Mouse (Mus musculus) CH12.LX (cell line): ENCODE results near the gene Tent5c. TPM values are rescaled to one million over a fixed set of nuclear protein-coding genes. Genes with fewer than 3 reads are reported as not detected.

Experiments used
- DNase-seq: peaks from one replicate; pipeline ENCODE4 v3.0.0-alpha.2; 2013; ENCODE audit errors: extremely low read depth
- H3K27ac ChIP-seq: 2 replicates; pipeline ENCODE4 v1.5.1; 2012; ENCODE audit warnings: low read depth, mild to moderate bottlenecking, control low read depth, moderate library complexity; ENCODE audit not compliant: insufficient read depth
- H3K27me3 ChIP-seq: replicated peaks from 2 replicates; pipeline ENCODE3; 2012; ENCODE audit warnings: inconsistent platforms
- H3K36me3 ChIP-seq, 2 experiments: replicated peaks in 1 of 2; 2 replicates each; pipeline versions ENCODE3 to v1.6.1; 2012; ENCODE audit warnings: inconsistent platforms in 1 of 2, low read length in 1 of 2, mild to moderate bottlenecking in 1 of 2, mixed read lengths in 1 of 2, moderate library complexity in 1 of 2; ENCODE audit not compliant: control insufficient read depth in 1 of 2, insufficient read depth in 1 of 2
- H3K4me1 ChIP-seq, 2 experiments: 2 replicates each; pipeline ENCODE4 v1.6.1; 2012; ENCODE audit warnings: inconsistent platforms in 1 of 2, moderate library complexity in 1 of 2; ENCODE audit not compliant: insufficient read depth in 2 of 2, control insufficient read depth in 1 of 2
- H3K4me2 ChIP-seq: 2 replicates; pipeline ENCODE4 v1.6.1; 2012; ENCODE audit warnings: low read depth, mild to moderate bottlenecking, control low read depth; ENCODE audit not compliant: poor library complexity, insufficient read depth, severe bottlenecking
- H3K4me3 ChIP-seq, 3 experiments: fragments of 150-350 bp in 1 of 3; sonication (generic) in 1 of 3; replicated peaks in 1 of 3; 2 replicates each; pipeline versions ENCODE3 to v1.5.1; 2011 to 2012; ENCODE audit warnings: low read depth in 2 of 3, low read length in 2 of 3, mild to moderate bottlenecking in 2 of 3, moderate library complexity in 2 of 3, control low read depth in 1 of 3, improper control_type of control experiment in 1 of 3, inconsistent platforms in 1 of 3, mixed read lengths in 1 of 3; ENCODE audit not compliant: poor library complexity in 1 of 3
- H3K79me2 ChIP-seq: replicated peaks from 2 replicates; pipeline ENCODE4 v1.6.1; 2012; ENCODE audit warnings: mild to moderate bottlenecking, moderate library complexity; ENCODE audit not compliant: control insufficient read depth, poor library complexity, insufficient read depth, severe bottlenecking; ENCODE audit errors: extremely low read depth
- H3K9ac ChIP-seq: 2 replicates; pipeline ENCODE4 v1.6.1; 2012; ENCODE audit warnings: low read depth, mild to moderate bottlenecking, control low read depth, moderate library complexity; ENCODE audit not compliant: insufficient read depth
- H3K9me3 ChIP-seq: replicated peaks from 2 replicates; pipeline ENCODE3; 2012; ENCODE audit warnings: low read length, inconsistent platforms, mixed read lengths
- BHLHE40 ChIP-seq: IDR thresholded peaks from 2 replicates; pipeline ENCODE4 v1.6.1; 2011; ENCODE audit warnings: mild to moderate bottlenecking, low read depth, low read length, improper control_type of control experiment
- CHD1 ChIP-seq: IDR thresholded peaks from 2 replicates; pipeline ENCODE4 v1.6.1; 2012; ENCODE audit warnings: low read depth, low read length, improper control_type of control experiment, inconsistent platforms
- CHD2 ChIP-seq: IDR thresholded peaks from 2 replicates; pipeline ENCODE4 v1.6.1; 2011; ENCODE audit warnings: low read length, improper control_type of control experiment
- CTCF ChIP-seq, 2 experiments: IDR thresholded peaks in 1 of 2; conservative IDR thresholded peaks in 1 of 2; 2 replicates each; pipeline ENCODE4 v1.5.1; 2011 to 2012; ENCODE audit warnings: low read depth in 2 of 2, low read length in 2 of 2, improper control_type of control experiment in 1 of 2, inconsistent platforms in 1 of 2, mild to moderate bottlenecking in 1 of 2, moderate library complexity in 1 of 2
- ELF1 ChIP-seq: IDR thresholded peaks from 2 replicates; pipeline ENCODE4 v1.6.1; 2014; ENCODE audit warnings: low read depth, mild to moderate bottlenecking, inconsistent platforms, low read length, improper control_type of control experiment
- EP300 ChIP-seq: IDR thresholded peaks from 2 replicates; pipeline ENCODE4 v1.6.1; 2011; ENCODE audit warnings: low read length, improper control_type of control experiment
- ETS1 ChIP-seq: conservative IDR thresholded peaks from 2 replicates; pipeline ENCODE4 v1.6.1; 2012; ENCODE audit warnings: low read depth, mild to moderate bottlenecking, inconsistent platforms, low read length, improper control_type of control experiment, moderate library complexity
- GABPA ChIP-seq: IDR thresholded peaks from 2 replicates; pipeline ENCODE4 v1.6.1; 2012; ENCODE audit warnings: low read depth, low read length, improper control_type of control experiment, inconsistent platforms; ENCODE audit not compliant: insufficient replicate concordance
- HCFC1 ChIP-seq: IDR thresholded peaks from 2 replicates; pipeline ENCODE4 v1.6.1; 2012; ENCODE audit warnings: low read depth, mild to moderate bottlenecking, inconsistent platforms, low read length, improper control_type of control experiment
- IRF4 ChIP-seq: IDR thresholded peaks from 2 replicates; pipeline ENCODE4 v1.6.1; 2014; ENCODE audit warnings: low read depth, mild to moderate bottlenecking, inconsistent platforms, low read length, improper control_type of control experiment
- JUN ChIP-seq: IDR thresholded peaks from 2 replicates; pipeline ENCODE4 v1.6.1; 2011; ENCODE audit warnings: low read depth, mild to moderate bottlenecking, low read length, improper control_type of control experiment, moderate library complexity; ENCODE audit not compliant: insufficient read depth
- JUND ChIP-seq: conservative IDR thresholded peaks from 2 replicates; pipeline ENCODE4 v1.6.1; 2011; ENCODE audit warnings: low read depth, low read length, improper control_type of control experiment
- KAT2A ChIP-seq: IDR thresholded peaks from 2 replicates; pipeline ENCODE4 v1.6.1; 2012; ENCODE audit warnings: low read length, improper control_type of control experiment, inconsistent platforms; ENCODE audit not compliant: insufficient replicate concordance
- MAFK ChIP-seq: IDR thresholded peaks from 2 replicates; pipeline ENCODE4 v1.6.1; 2011; ENCODE audit warnings: low read length, improper control_type of control experiment; ENCODE audit not compliant: insufficient replicate concordance
- MAX ChIP-seq: IDR thresholded peaks from 2 replicates; pipeline ENCODE4 v1.6.1; 2011; ENCODE audit warnings: low read length, improper control_type of control experiment
- MAZ ChIP-seq: IDR thresholded peaks from 2 replicates; pipeline ENCODE4 v1.6.1; 2012; ENCODE audit warnings: low read depth, mild to moderate bottlenecking, inconsistent platforms, low read length, improper control_type of control experiment, moderate library complexity
- MEF2A ChIP-seq: IDR thresholded peaks from 2 replicates; pipeline ENCODE4 v1.6.1; 2014; ENCODE audit warnings: low read depth, mild to moderate bottlenecking, inconsistent platforms, low read length, improper control_type of control experiment, borderline replicate concordance
- MXI1 ChIP-seq: IDR thresholded peaks from 2 replicates; pipeline ENCODE4 v1.6.1; 2011; ENCODE audit warnings: mild to moderate bottlenecking, low read depth, low read length, improper control_type of control experiment
- MYC ChIP-seq: IDR thresholded peaks from 2 replicates; pipeline ENCODE4 v1.6.1; 2011; ENCODE audit warnings: low read depth, mild to moderate bottlenecking, improper control_type of control experiment, low read length
- NELFE ChIP-seq: IDR thresholded peaks from 2 replicates; pipeline ENCODE4 v1.6.1; 2011; ENCODE audit warnings: low read depth, low read length, improper control_type of control experiment
- PAX5 ChIP-seq: IDR thresholded peaks from 2 replicates; pipeline ENCODE4 v1.6.1; 2012; ENCODE audit warnings: low read length, inconsistent platforms, mixed read lengths
- POLR2AphosphoS2 ChIP-seq: IDR thresholded peaks from 2 replicates; pipeline ENCODE4 v1.6.1; 2011; ENCODE audit warnings: low read depth, low read length, improper control_type of control experiment
- RCOR1 ChIP-seq: conservative IDR thresholded peaks from 2 replicates; pipeline ENCODE4 v1.6.1; 2012; ENCODE audit warnings: low read depth, mild to moderate bottlenecking, inconsistent platforms, low read length, improper control_type of control experiment
- SMC3 ChIP-seq: IDR thresholded peaks from 2 replicates; pipeline ENCODE4 v1.6.1; 2011; ENCODE audit warnings: low read depth, low read length, improper control_type of control experiment
- TBP ChIP-seq: conservative IDR thresholded peaks from 2 replicates; pipeline ENCODE4 v1.6.1; 2011; ENCODE audit warnings: low read depth, low read length, improper control_type of control experiment
- TCF12 ChIP-seq: IDR thresholded peaks from 2 replicates; pipeline ENCODE4 v1.6.1; 2014; ENCODE audit warnings: low read depth, mild to moderate bottlenecking, inconsistent platforms, low read length, improper control_type of control experiment
- UBTF ChIP-seq: IDR thresholded peaks from 2 replicates; pipeline ENCODE4 v1.6.1; 2012; ENCODE audit warnings: low read depth, mild to moderate bottlenecking, inconsistent platforms, low read length, improper control_type of control experiment, moderate library complexity
- USF1 ChIP-seq: IDR thresholded peaks from 2 replicates; pipeline ENCODE4 v1.6.1; 2014; ENCODE audit warnings: low read depth, mild to moderate bottlenecking, inconsistent platforms, low read length, improper control_type of control experiment
- USF2 ChIP-seq: conservative IDR thresholded peaks from 2 replicates; pipeline ENCODE4 v1.6.1; 2011; ENCODE audit warnings: low read depth, low read length, improper control_type of control experiment
- ZC3H11A ChIP-seq: IDR thresholded peaks from 2 replicates; pipeline ENCODE4 v1.6.1; 2012; ENCODE audit warnings: low read depth, mild to moderate bottlenecking, inconsistent platforms, low read length, improper control_type of control experiment
- ZNF384 ChIP-seq: IDR thresholded peaks from 2 replicates; pipeline ENCODE4 v1.6.1; 2012; ENCODE audit warnings: low read depth, low read length, improper control_type of control experiment, inconsistent platforms
- dilution Hi-C: fragments of 300-500 bp; cut with MboI; formaldehyde crosslinking; loops from 2 replicates; pipeline ENCODE4 v1.14.3; 2020; ENCODE audit warnings: low sequenced_read_pairs; ENCODE audit not compliant: extremely low pct_unique_long_range_greater_than_20kb, extremely low pct_ligation_motif_present
- in situ Hi-C: fragments of 300-500 bp; cut with MboI; formaldehyde crosslinking; loops from 3 replicates; pipeline ENCODE4 v1.14.3; 2019; ENCODE audit warnings: low sequenced_read_pairs, low pct_ligation_motif_present, low pct_unique_long_range_greater_than_20kb, mixed read lengths
- polyA plus RNA-seq: library from polyadenylated mRNA; unstranded; fragments of >175 nt; gene quantifications from 2 replicates; pipeline ENCODE4 v1.2.1, GENCODE M21; 2012; ENCODE audit warnings: low read depth; ENCODE audit not compliant: insufficient read length
- total RNA-seq, 2 experiments: library from RNA; depleted of rRNA; stranded (reverse); fragments of 300-350 nt in 1 of 2; fragments of >200 nt in 1 of 2; gene quantifications; 2 replicates each; pipeline ENCODE4 v1.2.3; 2012 to 2014

Tent5c gene
- total and polyA plus RNA-seq, 3 experiments: 10.6 to 18.7 (median 12.3) TPM

- TF ChIP-seq JUN (no peak), JUND (no peak), MEF2A (no peak), POLR2AphosphoS2 (no peak), ZNF384 (no peak), CHD1 (no peak), HCFC1 (no peak), TCF12 (no peak), MAFK (no peak)
- no peaks in the 10 kb centered on the region for H3K9me3 ChIP-seq
- H3K36me3 ChIP-seq: no peaks in the 10 kb centered on the region
- dilution Hi-C loops (no loop called here), in situ Hi-C loops (no loop called here)
- no peak overlapping the region for H3K4me2 ChIP-seq
- DNase-seq: no peak
- H3K79me2 ChIP-seq: no peaks in the 10 kb centered on the region
- no peak overlapping the region for H3K4me3 ChIP-seq
- no peaks in the 10 kb centered on the region for H3K27me3 ChIP-seq
- H3K9ac ChIP-seq: no peak overlapping the region
- no peak overlapping the region for H3K27ac ChIP-seq
- peaks cover 13 to 65% of the 10 kb centered on the region in 2 experiments for H3K4me1 ChIP-seq
Measured at GRCm38 (mm10) chr3:100534394-100534793, 45.3 kb upstream of the Tent5c start.

DNA sequence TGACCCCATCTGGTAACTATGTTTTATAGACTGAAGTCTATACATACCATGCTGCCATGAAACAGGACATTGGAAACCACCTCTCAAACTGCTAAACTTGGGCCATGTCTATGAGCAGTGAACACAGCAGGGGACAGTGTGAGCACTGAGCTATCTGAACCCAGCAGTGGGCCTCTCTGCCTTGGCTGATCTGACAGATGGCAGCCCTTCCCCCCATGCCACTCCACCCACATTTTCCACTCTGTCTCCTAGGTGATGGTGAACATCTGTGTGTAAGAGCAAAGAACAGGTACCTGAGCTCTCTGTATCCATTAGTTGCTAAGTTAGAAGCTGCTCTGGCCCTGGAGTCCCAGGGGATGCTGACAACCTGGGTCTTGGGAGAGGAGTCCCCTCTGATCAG is 44.3 kb upstream of the Tent5c start:
- TF ChIP-seq JUND (no peak), ETS1 (no peak), MAX (no peak), CTCF (conservative IDR thresholded peaks at IDR 0.05 in 1 of 2, IDR thresholded peaks at IDR 0.05 in 1 of 2; ENCODE audit: low read depth in 2 of 2, low read length in 2 of 2) (no peak), MEF2A (0 out of 2 replicates have a peak, but pooled peaks have one; percentile 11), HCFC1 (no peak), POLR2AphosphoS2 (no peak), CHD2 (peak; percentile 87), JUN (no peak), USF1 (no peak), NELFE (no peak), PAX5 (no peak), GABPA (no peak), ELF1 (no peak), TCF12 (peak; percentile 84), MYC (no peak), ZC3H11A (no peak), SMC3 (no peak), UBTF (no peak), IRF4 (peak; percentile 52; the same call in 1 of the 2 replicates), KAT2A (no peak), TBP (no peak), RCOR1 (no peak), USF2 (no peak), MXI1 (no peak), BHLHE40 (0 out of 2 replicates have a peak, but pooled peaks have one; percentile 8), MAFK (no peak), MAZ (no peak), EP300 (peak; percentile 69)
- Histone ChIP-seq H3K9ac (no peak overlapping the region), H3K4me3 (no peak overlapping the region), H3K36me3 (no peaks in the 10 kb centered on the region), H3K27ac (no peak overlapping the region), H3K27me3 (no peaks in the 10 kb centered on the region), H3K4me2 (no peak overlapping the region), H3K79me2 (no peaks in the 10 kb centered on the region), H3K9me3 (no peaks in the 10 kb centered on the region), H3K4me1 (peaks cover 13 to 65% of the 10 kb centered on the region in 2 experiments)
- in situ Hi-C loops (no loop called here), dilution Hi-C loops (no loop called here)
- peak; percentile 60 for DNase-seq
